Mouse (Mus musculus): ENCODE results near the gene Nhlrc1.

DNA sequence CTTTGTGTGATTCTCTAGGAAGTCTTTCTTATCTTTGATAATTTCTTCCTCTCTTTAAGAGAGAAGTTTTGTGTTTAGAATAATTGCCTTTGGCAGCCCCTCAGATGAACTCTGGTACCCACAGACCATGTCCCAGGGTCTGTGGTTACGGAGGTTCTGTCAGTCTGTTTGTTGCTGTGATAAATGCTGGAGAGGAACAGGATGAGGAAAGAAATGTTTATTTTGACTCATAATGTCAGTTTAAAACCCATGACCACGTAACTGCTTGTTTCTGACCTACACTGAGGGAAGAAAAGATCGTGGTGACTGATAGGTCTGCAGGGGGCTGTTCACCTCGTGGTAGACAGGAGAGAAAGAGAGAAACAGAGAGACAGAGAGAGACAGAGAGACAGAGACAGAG is 38.7 kb downstream of the Nhlrc1 start:
- TF ChIP-seq CTCF (IDR thresholded peaks at IDR 0.05; ENCODE audit: extremely low read depth, insufficient read length, insufficient replicate concordance, low read depth, low read length) (no peak), POLR2A (IDR thresholded peaks at IDR 0.05; ENCODE audit: low read depth, low read length) (no peak)
